Mouse (Mus musculus) forebrain, embryonic 12.5 days (tissue): ENCODE data around the gene Olfr807. TPM values are rescaled to one million over a fixed set of nuclear protein-coding genes. Genes with fewer than 3 reads are reported as not detected.

Experiments
- ATAC-seq: fragments of 200-750 bp; cut with Nextera tagmentation; 2 replicates; pipeline ENCODE4 v1.8.0; 2017; ENCODE audit warnings: moderate TSS enrichment; ENCODE audit not compliant: low FRiP score
- H3K27ac ChIP-seq: fragments of 300-500 bp; sonication (generic); 2 replicates; pipeline ENCODE4 v1.5.1; 2016; ENCODE audit warnings: mild to moderate bottlenecking
- H3K27me3 ChIP-seq: fragments of 300-500 bp; sonication (generic); 2 replicates; pipeline ENCODE4 v1.6.1; 2016; ENCODE audit warnings: mild to moderate bottlenecking
- H3K36me3 ChIP-seq: fragments of 300-500 bp; sonication (generic); replicated peaks from 2 replicates; pipeline ENCODE4 v1.6.1; 2016; ENCODE audit warnings: mild to moderate bottlenecking
- H3K4me1 ChIP-seq: fragments of 300-500 bp; sonication (generic); 2 replicates; pipeline ENCODE4 v1.6.1; 2016
- H3K4me2 ChIP-seq: fragments of 300-500 bp; sonication (generic); 2 replicates; pipeline ENCODE4 v1.6.1; 2016; ENCODE audit warnings: mild to moderate bottlenecking, moderate library complexity
- H3K4me3 ChIP-seq: fragments of 300-500 bp; sonication (generic); replicated peaks from 2 replicates; pipeline ENCODE4 v1.5.1; 2016; ENCODE audit warnings: mild to moderate bottlenecking
- H3K9ac ChIP-seq: fragments of 300-500 bp; sonication (generic); 2 replicates; pipeline ENCODE4 v1.6.1; 2016; ENCODE audit warnings: mild to moderate bottlenecking
- H3K9me3 ChIP-seq: fragments of 300-500 bp; sonication (generic); 2 replicates; pipeline ENCODE4 v1.6.1; 2016
- WGBS: fragments of 180-500 bp; shearing (Covaris S2); methylation state at CpG from one replicate; pipeline ENCODE4 v1.1.7; 2016; 5-methylcytosine and 5-hydroxymethylcytosine counted together
- microRNA-seq: library from miRNA; unstranded; fragments of <30 nt; microRNA quantifications from one replicate; pipeline ENCODE4, GENCODE M21; 2017
- polyA plus RNA-seq: library from polyadenylated mRNA; unstranded; fragments of >200 nt; fragmentation: Nextera tagmentation; extraction: Ambion mirVana; gene quantifications from 2 replicates; pipeline ENCODE4 v1.2.1, GENCODE M21; 2016

Olfr807 gene
- polyA plus RNA-seq: not detected in 2 replicates

DNA sequence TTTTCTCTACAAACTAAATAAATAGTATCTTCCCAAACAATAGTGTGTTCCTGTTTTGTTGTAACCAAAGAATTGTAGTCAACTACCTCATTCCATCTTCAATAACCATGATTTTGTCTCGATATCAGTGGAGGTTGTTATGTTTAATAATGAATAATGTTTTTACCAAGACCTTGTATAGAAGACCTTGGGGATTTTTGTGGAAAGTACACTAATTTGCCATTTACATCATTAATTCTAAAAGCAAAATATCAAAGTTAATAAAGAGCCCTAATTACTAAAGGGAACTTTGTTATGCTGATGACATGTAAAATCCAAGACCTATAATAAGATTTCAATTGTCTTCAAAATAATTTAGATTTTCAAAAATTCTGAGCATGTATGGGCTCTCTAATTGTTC lies at the start of gene Olfr807:
Gene Olfr807 (minus strand): TSS at position 101 of the 400 bp plus-strand sequence.
- no peak within 1 kb of the TSS for H3K27ac ChIP-seq
- H3K9me3 ChIP-seq: no peaks in the 10 kb centered on the region
- H3K4me3 ChIP-seq: no peak within 1 kb of the TSS
- no peak for ATAC-seq
- H3K4me1 ChIP-seq: no peaks in the 10 kb centered on the region
- 91% methylated on average over 1 of the region's 1 CpGs for WGBS
- no peak within 1 kb of the TSS for H3K4me2 ChIP-seq
- H3K9ac ChIP-seq: no peak within 1 kb of the TSS
- H3K27me3 ChIP-seq: no peaks in the 10 kb centered on the region
- H3K36me3 ChIP-seq: no peaks in the 10 kb centered on the region

DNA sequence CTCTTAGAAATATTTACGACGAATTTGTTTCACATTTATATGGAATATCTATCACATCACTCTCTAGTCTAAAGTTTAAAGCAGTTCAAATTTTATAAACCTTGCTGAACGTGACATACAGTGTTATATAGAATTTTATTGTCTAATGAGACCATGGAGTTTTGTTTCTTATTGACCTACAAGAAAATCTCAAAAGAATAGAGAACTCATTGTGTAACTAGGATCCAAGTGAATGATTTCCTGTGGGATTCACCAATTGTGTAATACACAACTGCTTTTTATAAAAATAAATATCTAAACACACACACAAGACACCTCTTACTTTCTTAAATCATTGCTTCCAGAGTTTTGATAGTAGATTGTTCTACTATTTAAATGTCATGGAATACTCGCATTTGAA lies 46.7 kb upstream of the Olfr807 start, which contains the start of gene Olfr811:
Gene Olfr811 (minus strand): TSS at position 101 of the 400 bp plus-strand sequence.
- no peak within 1 kb of the TSS for H3K9ac ChIP-seq
- H3K4me1 ChIP-seq: no peaks in the 10 kb centered on the region
- no peak for ATAC-seq
- H3K9me3 ChIP-seq: no peaks in the 10 kb centered on the region
- H3K27ac ChIP-seq: no peak within 1 kb of the TSS
- H3K4me3 ChIP-seq: no peak within 1 kb of the TSS
- no peak within 1 kb of the TSS for H3K4me2 ChIP-seq
- 84% methylated on average over 4 of the region's 4 CpGs for WGBS
- H3K27me3 ChIP-seq: no peaks in the 10 kb centered on the region
- H3K36me3 ChIP-seq: no peaks in the 10 kb centered on the region

DNA sequence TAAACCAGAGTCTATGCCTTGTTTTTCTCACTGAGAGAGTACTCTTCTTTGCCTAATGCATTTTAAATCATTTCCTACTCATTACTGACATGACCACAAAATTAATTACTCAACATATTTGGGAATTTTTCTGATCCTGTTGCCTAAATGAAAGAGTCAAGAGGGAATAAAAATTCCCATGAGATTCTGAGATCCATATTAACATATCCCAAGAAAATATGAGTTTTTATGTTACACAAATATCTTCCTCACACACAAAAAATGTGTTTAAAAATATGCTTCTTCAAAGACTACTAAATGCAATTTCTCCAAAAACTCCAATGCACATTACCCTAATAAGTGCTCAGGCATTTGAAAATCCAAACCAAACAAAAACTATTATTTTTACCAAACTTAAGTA lies 37.2 kb upstream of the Olfr807 start, which contains the start of gene Olfr810:
Gene Olfr810 (minus strand): TSS at position 101 of the 400 bp plus-strand sequence.
- no peaks in the 10 kb centered on the region for H3K4me1 ChIP-seq
- no peaks in the 10 kb centered on the region for H3K9me3 ChIP-seq
- H3K27me3 ChIP-seq: no peaks in the 10 kb centered on the region
- no peak within 1 kb of the TSS for H3K27ac ChIP-seq
- no peak within 1 kb of the TSS for H3K9ac ChIP-seq
- H3K36me3 ChIP-seq: no peaks in the 10 kb centered on the region
- no peak within 1 kb of the TSS for H3K4me3 ChIP-seq
- no peak within 1 kb of the TSS for H3K4me2 ChIP-seq
- no peak for ATAC-seq

DNA sequence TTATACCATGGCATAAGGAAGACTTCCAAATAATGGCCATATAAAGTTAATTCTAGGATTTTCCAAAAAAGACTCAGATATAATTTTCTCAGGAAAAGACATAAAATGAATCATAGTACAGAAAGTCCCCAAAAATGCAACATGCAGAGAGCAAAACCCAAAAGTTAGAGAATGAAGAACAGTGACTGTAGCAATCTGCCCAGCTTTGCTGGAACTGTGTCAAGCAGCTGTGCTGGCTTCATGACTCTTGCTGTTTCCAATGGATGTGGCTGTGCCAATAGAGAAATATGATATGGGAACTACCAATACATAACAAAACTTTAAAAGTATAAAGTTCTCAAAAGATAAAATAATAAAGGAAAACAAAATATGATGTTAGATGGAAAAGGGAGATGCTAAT lies 20.5 kb upstream of the Olfr807 start:
- Histone ChIP-seq H3K4me2 (no peak overlapping the region), H3K27me3 (no peaks in the 10 kb centered on the region), H3K9ac (no peak overlapping the region), H3K4me1 (no peaks in the 10 kb centered on the region), H3K36me3 (no peaks in the 10 kb centered on the region), H3K27ac (no peak overlapping the region), H3K9me3 (no peaks in the 10 kb centered on the region), H3K4me3 (no peak overlapping the region)
- ATAC-seq: no peak

DNA sequence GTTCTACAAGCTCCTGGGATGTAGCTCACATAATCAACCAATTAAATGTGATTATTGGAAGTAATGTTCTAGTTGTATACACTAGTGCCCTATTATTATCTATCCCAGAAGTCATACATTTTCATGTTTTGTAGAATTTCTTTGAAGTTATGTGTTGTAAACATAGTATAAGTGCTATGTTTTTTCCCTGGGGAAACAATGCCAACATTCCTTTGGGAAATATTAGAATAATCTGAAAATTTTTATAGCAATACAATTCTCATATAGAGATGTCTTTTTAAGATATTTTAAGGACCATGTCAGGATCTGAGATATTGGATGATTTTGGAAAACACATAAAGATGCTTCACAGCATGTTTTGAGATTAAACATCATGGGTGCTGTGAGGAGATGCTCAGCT lies 16.7 kb upstream of the Olfr807 start, which contains the start of gene Olfr809:
Gene Olfr809 (plus strand): TSS at position 301 of the 400 bp plus-strand sequence.
- ATAC-seq: no peak
- Histone ChIP-seq H3K4me2 (no peak within 1 kb of the TSS), H3K9ac (no peak within 1 kb of the TSS)

DNA sequence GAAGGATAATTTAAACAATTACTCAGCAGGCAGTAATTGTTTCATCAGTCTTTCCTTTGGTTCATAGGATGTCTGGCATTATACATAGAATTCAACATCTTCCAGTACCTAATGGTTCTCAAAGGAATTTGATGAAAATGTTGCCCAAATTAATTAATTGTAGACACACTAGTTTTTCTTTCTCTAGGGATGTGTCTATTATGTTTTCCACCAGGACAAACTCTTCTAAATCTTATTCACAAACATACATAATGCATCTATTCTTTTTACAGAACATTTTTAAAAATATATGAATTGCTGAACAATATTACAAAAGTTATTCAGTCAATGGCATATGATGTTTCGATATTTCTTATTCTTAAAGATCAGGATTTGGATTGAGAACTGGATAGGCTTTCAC lies 7.6 kb upstream of the Olfr807 start, which contains the start of gene Olfr808:
Gene Olfr808 (plus strand): TSS at position 301 of the 400 bp plus-strand sequence.
- Histone ChIP-seq H3K4me3 (no peak within 1 kb of the TSS), H3K9ac (no peak within 1 kb of the TSS), H3K4me1 (no peaks in the 10 kb centered on the region), H3K36me3 (no peaks in the 10 kb centered on the region), H3K4me2 (no peak within 1 kb of the TSS), H3K9me3 (no peaks in the 10 kb centered on the region), H3K27me3 (no peaks in the 10 kb centered on the region), H3K27ac (no peak within 1 kb of the TSS)
- no peak for ATAC-seq
- 89% methylated on average over 1 of the region's 1 CpGs for WGBS

More for the DNA sequence above, 16.7 kb upstream of the Olfr807 start, which contains the start of gene Olfr809:
- Histone ChIP-seq H3K27ac (no peak within 1 kb of the TSS), H3K36me3 (no peaks in the 10 kb centered on the region), H3K4me1 (no peaks in the 10 kb centered on the region), H3K9me3 (no peaks in the 10 kb centered on the region), H3K4me3 (no peak within 1 kb of the TSS), H3K27me3 (no peaks in the 10 kb centered on the region)

DNA sequence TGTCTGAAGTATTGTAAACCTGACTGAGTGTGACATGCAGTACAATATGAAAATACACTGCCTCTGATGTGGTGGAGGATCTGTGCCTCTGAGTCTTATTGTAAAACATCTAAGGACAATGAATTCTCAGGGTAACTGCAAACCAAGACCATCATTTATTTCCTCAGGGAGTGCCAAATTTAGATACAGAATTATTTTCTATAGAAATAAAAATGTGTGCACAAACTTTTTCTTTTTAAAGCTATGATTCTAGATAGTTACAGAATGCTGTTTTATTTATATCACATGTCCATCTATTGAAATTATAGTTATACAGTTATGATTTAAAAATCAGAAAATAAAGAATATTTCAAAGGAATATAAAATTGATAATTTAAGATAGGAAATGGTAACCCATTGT lies 15.8 kb downstream of the Olfr807 start, which contains the start of gene Olfr806:
Gene Olfr806 (minus strand): TSS at position 101 of the 400 bp plus-strand sequence.
- H3K36me3 ChIP-seq: no peaks in the 10 kb centered on the region

DNA sequence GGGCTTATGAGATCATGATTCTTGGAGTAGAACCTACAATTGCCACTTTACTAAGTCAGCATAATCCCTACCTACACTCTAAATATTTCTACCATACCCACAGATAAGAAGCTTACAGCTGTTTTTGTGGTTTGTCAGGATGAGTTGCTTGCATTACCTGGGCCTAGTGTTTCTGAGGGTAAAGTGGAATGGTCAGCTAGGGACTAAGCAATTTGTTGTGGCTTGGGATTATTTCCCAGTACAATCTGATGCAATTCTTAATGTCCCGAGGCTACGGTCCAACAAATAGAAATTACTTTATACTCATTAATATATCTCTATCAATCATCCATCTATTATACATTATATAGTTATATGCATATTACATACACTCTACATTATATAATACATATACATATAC lies 28.3 kb downstream of the Olfr807 start, which contains the start of gene Olfr805:
Gene Olfr805 (minus strand): TSS at position 101 of the 400 bp plus-strand sequence.
- no peak for ATAC-seq
- H3K4me1 ChIP-seq: no peaks in the 10 kb centered on the region
- no peak within 1 kb of the TSS for H3K4me3 ChIP-seq
- WGBS: 92% methylated on average over 2 of the region's 2 CpGs
- no peaks in the 10 kb centered on the region for H3K36me3 ChIP-seq
- H3K4me2 ChIP-seq: no peak within 1 kb of the TSS
- H3K9ac ChIP-seq: no peak within 1 kb of the TSS
- no peak within 1 kb of the TSS for H3K27ac ChIP-seq
- no peaks in the 10 kb centered on the region for H3K27me3 ChIP-seq
- no peaks in the 10 kb centered on the region for H3K9me3 ChIP-seq

More for the DNA sequence above, 15.8 kb downstream of the Olfr807 start, which contains the start of gene Olfr806:
- no peak for ATAC-seq
- Histone ChIP-seq H3K4me2 (no peak within 1 kb of the TSS), H3K27me3 (no peaks in the 10 kb centered on the region), H3K9ac (no peak within 1 kb of the TSS), H3K4me3 (no peak within 1 kb of the TSS), H3K9me3 (no peaks in the 10 kb centered on the region), H3K4me1 (no peaks in the 10 kb centered on the region), H3K27ac (no peak within 1 kb of the TSS)

Small RNAs within 50 kb of the gene (microRNA-seq; reads per million reads assigned to microRNA genes)
- gene Gm24485: not detected

Other genes starting within 250 kb of the Olfr807 start
- gene Olfr791, start 236.0 kb downstream of the Olfr807 start, polyA plus RNA-seq: not detected in 2 replicates
- not detected in 2 replicates for gene Olfr792, start 218.6 kb downstream of the Olfr807 start, polyA plus RNA-seq
- gene Olfr794, start 190.1 kb downstream of the Olfr807 start, polyA plus RNA-seq: not detected in 2 replicates
- not detected in 2 replicates for gene Olfr796, start 145.2 kb downstream of the Olfr807 start, polyA plus RNA-seq
- not detected in 2 replicates for gene Olfr798, start 129.9 kb downstream of the Olfr807 start, polyA plus RNA-seq
- not detected in 2 replicates for gene Olfr799, start 120.3 kb downstream of the Olfr807 start, polyA plus RNA-seq
- not detected in 2 replicates for gene Olfr800, start 100.1 kb downstream of the Olfr807 start, polyA plus RNA-seq
- gene Olfr801, start 83.9 kb downstream of the Olfr807 start, polyA plus RNA-seq: not detected in 2 replicates
- 0.04 TPM in 1 of 2 replicates, not detected in the other for gene Olfr802, start 69.6 kb downstream of the Olfr807 start, polyA plus RNA-seq
- not detected in 2 replicates for gene Olfr803, start 63.5 kb downstream of the Olfr807 start, polyA plus RNA-seq
- not detected in 2 replicates for gene Olfr804, start 54.6 kb downstream of the Olfr807 start, polyA plus RNA-seq
- gene Olfr805, start 28.4 kb downstream of the Olfr807 start, polyA plus RNA-seq: not detected in 2 replicates
- not detected in 2 replicates for gene Olfr806, start 15.9 kb downstream of the Olfr807 start, polyA plus RNA-seq
- 0.06 TPM in 1 of 2 replicates, not detected in the other for gene Olfr808, start 7.7 kb upstream of the Olfr807 start, polyA plus RNA-seq
- gene Olfr809, start 16.8 kb upstream of the Olfr807 start, polyA plus RNA-seq: not detected in 2 replicates
- gene Olfr810, start 37.1 kb upstream of the Olfr807 start, polyA plus RNA-seq: not detected in 2 replicates
- not detected in 2 replicates for gene Olfr811, start 46.6 kb upstream of the Olfr807 start, polyA plus RNA-seq
- gene Olfr812, start 88.3 kb upstream of the Olfr807 start, polyA plus RNA-seq: not detected in 2 replicates
- not detected in 2 replicates for gene Olfr813, start 97.6 kb upstream of the Olfr807 start, polyA plus RNA-seq
- gene Olfr814, start 122.1 kb upstream of the Olfr807 start, polyA plus RNA-seq: not detected in 2 replicates
- not detected in 2 replicates for gene Olfr815, start 148.1 kb upstream of the Olfr807 start, polyA plus RNA-seq
- gene Olfr816, start 157.8 kb upstream of the Olfr807 start, polyA plus RNA-seq: not detected in 2 replicates
- gene Olfr818, start 191.3 kb upstream of the Olfr807 start, polyA plus RNA-seq: not detected in 2 replicates
- not detected in 2 replicates for gene Olfr819, start 209.5 kb upstream of the Olfr807 start, polyA plus RNA-seq
- gene Olfr247, start 218.3 kb upstream of the Olfr807 start, polyA plus RNA-seq: not detected in 2 replicates
- not detected in 2 replicates for gene Gm10310, start 227.3 kb upstream of the Olfr807 start, polyA plus RNA-seq